Mouse (Mus musculus): ENCODE measurements around the gene Kat8.
"Not testable (repeated sequence)": the region's sequence is repeated elsewhere in the genome, so short reads cannot be mapped to it uniquely, and the experiment has no call there.

Kat8 gene

GRCm38 (mm10) chr7:127934075-127934474, 21.8 kb downstream of the Kat8 start:
- no peak for DNase-seq

GRCm38 (mm10) chr7:127935028-127935722, 22.9 kb downstream of the Kat8 start:
- DNase-seq, result peak; percentile 91

- DNase-seq, result no peak
These were observed 23.4 kb downstream of the Kat8 start for GRCm38 (mm10) chr7:127935748-127936159.

GRCm38 (mm10) chr7:127936216-127936884, 24.0 kb downstream of the Kat8 start:
- DNase-seq, result no peak

- not testable (repeated sequence) for DNase-seq
These were observed 29.8 kb downstream of the Kat8 start for GRCm38 (mm10) chr7:127942097-127942496.

- DNase-seq, result no peak
These were observed 32.3 kb downstream of the Kat8 start for GRCm38 (mm10) chr7:127944614-127945013.

- no peak for DNase-seq
These were observed 34.2 kb downstream of the Kat8 start, which contains the start of gene Prss36 for GRCm38 (mm10) chr7:127946470-127947023. TSS of gene Prss36 (minus strand) at chr7:127946725.

- no peak for DNase-seq
These were observed 40.7 kb downstream of the Kat8 start for GRCm38 (mm10) chr7:127952864-127953581.

GRCm38 (mm10) chr7:127959364-127959763, 47.0 kb downstream of the Kat8 start:
- DNase-seq, result no peak

GRCm38 (mm10) chr7:127966371-127966918, 54.1 kb downstream of the Kat8 start:
- DNase-seq, result no peak

GRCm38 (mm10) chr7:127967004-127967921, 54.9 kb downstream of the Kat8 start, which contains the start of gene Fus:
TSS of gene Fus (plus strand) at chr7:127967457.
- peak; percentile 95 for DNase-seq

GRCm38 (mm10) chr7:127967922-127968828, 55.9 kb downstream of the Kat8 start:
- peak; percentile 68 for DNase-seq

- no peak for DNase-seq
These were observed 62.2 kb downstream of the Kat8 start for GRCm38 (mm10) chr7:127974413-127974930.
